Mouse (Mus musculus): ENCODE measurements around the gene Rnf169. TPM values are rescaled to one million over a fixed set of nuclear protein-coding genes. Genes with fewer than 3 reads are reported as not detected.
"Not testable (repeated sequence)": the region's sequence is repeated elsewhere in the genome, so short reads cannot be mapped to it uniquely, and the experiment has no call there.

The Rnf169 gene
- polyA plus RNA-seq, 1 experiment from 2014 or later, result 4.3 TPM

DNA sequence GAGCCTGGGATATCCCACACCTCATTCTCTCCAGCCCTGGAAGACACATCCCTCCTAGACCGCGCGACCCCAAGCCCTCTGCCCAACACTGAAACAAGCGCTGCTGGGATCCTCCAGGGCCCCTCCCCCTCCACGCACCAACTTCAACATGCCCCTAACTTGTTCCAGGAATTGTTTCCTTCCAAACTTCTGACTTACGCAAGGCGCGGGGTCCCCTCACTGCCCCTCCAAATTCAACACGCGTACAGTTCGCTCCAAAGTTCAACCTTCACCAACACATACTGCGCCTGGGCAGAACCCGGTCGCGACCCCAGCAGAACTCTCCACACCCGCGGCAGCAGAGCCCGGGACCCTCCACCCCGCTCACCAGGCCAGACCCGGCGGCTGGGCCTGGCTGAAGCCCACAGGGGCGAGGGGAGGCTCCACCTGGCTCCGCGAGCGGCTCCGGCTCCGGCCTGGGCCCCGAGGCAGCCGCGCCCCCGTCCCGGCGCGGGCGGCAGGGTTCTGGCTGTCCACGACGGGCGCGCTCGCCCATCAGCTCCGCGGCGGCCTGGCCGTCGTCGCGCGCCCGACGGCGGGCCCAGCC is 609 bp downstream of the Rnf169 start:
- Histone ChIP-seq H3K27me3 (replicated peaks) (no peaks in the 10 kb centered on the region), H3K9ac (peak overlapping the region; percentile 94), H3K4me2 (peak overlapping the region; percentile 78), H3K4me1 (replicated peaks) (peaks cover 19% of the 10 kb centered on the region), H3K4me3 (peak overlapping the region; percentile 94), H3K36me3 (no peaks in the 10 kb centered on the region), H3K27ac (ENCODE audit: poor library complexity, severe bottlenecking) (peak overlapping the region; percentile 94), H3K9me3 (replicated peaks) (no peaks in the 10 kb centered on the region; the same call in 1 of the 2 replicates)
- ATAC-seq (ENCODE audit: insufficient number of reproducible peaks, low FRiP score), result peak; percentile 84
- WGBS, result 5% methylated on average over 51 of the region's 51 CpGs

DNA sequence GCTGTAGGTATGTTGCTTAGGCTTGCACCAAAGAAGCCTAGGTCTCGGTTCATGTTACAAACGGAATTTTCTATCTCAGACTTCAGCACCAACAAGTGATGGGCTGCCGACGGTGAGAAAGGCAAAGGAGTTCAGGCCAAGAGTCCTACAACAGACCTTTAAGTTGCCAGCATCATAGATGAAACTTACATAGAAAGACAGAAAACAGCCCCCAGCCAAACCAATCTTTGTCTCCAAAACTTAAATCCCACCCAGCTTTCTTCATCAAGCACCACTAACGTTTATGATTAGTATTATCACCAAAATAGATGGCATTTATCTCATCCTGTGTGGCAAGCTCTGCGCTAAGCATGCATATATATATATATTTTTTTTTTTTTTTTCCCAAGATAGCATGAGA is 1.2 kb downstream of the Rnf169 start:
- H3K4me3 ChIP-seq, result peak overlapping the region; percentile 94
- H3K27ac ChIP-seq (ENCODE audit: poor library complexity, severe bottlenecking), result peak overlapping the region; percentile 94; the same call in 1 of the 2 replicates
- no peaks in the 10 kb centered on the region for H3K36me3 ChIP-seq
- H3K4me2 ChIP-seq, result peak overlapping the region; percentile 78
- peaks cover 24% of the 10 kb centered on the region for H3K4me1 ChIP-seq (replicated peaks)
- 5% methylated on average over 6 of the region's 6 CpGs for WGBS
- peak overlapping the region; percentile 94 for H3K9ac ChIP-seq
- no peaks in the 10 kb centered on the region; the same call in 1 of the 2 replicates for H3K9me3 ChIP-seq (replicated peaks)
- H3K27me3 ChIP-seq (replicated peaks), result no peaks in the 10 kb centered on the region
- ATAC-seq (ENCODE audit: insufficient number of reproducible peaks, low FRiP score), result no peak

DNA sequence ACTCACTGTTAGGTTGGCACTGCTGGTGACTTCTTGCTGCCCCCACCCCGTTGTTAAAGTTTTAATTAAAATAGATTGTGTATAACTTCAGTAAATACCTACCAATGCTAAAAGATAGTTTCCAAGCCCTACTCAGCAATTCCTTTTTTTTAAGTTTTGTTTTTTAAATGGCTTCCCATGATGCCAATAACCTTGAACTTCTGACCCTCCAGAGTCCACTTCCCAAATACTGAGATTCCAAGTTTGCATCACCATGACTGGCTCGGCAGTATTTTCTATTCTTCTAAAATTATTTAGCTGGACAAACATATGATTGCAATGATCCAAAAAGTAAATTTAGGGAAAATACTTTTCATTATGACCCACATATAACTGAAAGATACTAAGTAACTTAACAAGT is 2.2 kb downstream of the Rnf169 start:
- no peaks in the 10 kb centered on the region for H3K27me3 ChIP-seq (replicated peaks)
- no peak overlapping the region for H3K27ac ChIP-seq (ENCODE audit: poor library complexity, severe bottlenecking)
- no peak overlapping the region for H3K4me3 ChIP-seq
- no peaks in the 10 kb centered on the region; the same call in 1 of the 2 replicates for H3K9me3 ChIP-seq (replicated peaks)
- no peak for ATAC-seq (ENCODE audit: insufficient number of reproducible peaks, low FRiP score)
- 87% methylated on average over 2 of the region's 2 CpGs for WGBS
- H3K4me1 ChIP-seq (replicated peaks), result peaks cover 33% of the 10 kb centered on the region
- H3K36me3 ChIP-seq, result no peaks in the 10 kb centered on the region
- H3K4me2 ChIP-seq, result no peak overlapping the region
- no peak overlapping the region for H3K9ac ChIP-seq

DNA sequence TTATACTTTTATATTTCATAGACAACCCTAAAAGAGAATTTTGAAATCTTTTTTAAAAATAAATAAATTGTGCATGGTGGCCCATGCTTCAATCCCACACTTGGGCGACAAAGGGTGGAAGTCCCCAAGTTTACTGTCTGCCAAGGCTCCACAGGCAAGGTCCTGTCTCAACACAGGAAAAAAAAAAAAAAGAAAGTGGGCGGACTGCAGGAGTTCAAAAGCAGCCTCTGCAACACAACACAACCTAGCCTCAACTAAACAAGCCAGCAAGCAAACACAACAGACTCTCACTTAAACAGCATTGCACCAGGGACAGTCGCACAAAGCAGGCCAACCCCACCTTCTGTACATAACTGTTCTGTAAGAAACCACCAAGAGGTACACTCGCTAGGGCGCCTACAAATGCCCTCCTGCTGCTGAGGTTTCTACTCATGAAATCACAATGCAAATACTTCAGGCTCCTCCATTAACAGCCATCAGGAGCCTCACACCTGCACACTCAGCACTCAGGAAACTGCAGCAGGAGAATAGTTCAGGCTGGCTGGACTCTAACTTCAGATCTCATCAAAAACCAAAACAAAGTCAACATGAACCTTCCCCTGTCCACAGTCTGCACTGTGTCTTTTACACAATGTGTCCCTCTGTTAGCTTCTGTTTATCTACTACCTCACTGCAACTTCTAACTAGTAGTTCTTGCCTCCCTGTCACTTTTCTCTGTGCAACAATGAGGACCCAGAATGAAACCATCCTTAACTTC is 4.3 kb downstream of the Rnf169 start:
- H3K27ac ChIP-seq (ENCODE audit: poor library complexity, severe bottlenecking), result no peak overlapping the region
- no peak overlapping the region for H3K4me2 ChIP-seq
- H3K4me3 ChIP-seq, result no peak overlapping the region
- H3K9ac ChIP-seq, result no peak overlapping the region
- ATAC-seq (ENCODE audit: insufficient number of reproducible peaks, low FRiP score), result no peak
- H3K36me3 ChIP-seq, result no peaks in the 10 kb centered on the region
- peaks cover 33% of the 10 kb centered on the region for H3K4me1 ChIP-seq (replicated peaks)
- no peaks in the 10 kb centered on the region for H3K27me3 ChIP-seq (replicated peaks)
- 94% methylated on average over 5 of the region's 5 CpGs for WGBS
- no peaks in the 10 kb centered on the region; the same call in 1 of the 2 replicates for H3K9me3 ChIP-seq (replicated peaks)

DNA sequence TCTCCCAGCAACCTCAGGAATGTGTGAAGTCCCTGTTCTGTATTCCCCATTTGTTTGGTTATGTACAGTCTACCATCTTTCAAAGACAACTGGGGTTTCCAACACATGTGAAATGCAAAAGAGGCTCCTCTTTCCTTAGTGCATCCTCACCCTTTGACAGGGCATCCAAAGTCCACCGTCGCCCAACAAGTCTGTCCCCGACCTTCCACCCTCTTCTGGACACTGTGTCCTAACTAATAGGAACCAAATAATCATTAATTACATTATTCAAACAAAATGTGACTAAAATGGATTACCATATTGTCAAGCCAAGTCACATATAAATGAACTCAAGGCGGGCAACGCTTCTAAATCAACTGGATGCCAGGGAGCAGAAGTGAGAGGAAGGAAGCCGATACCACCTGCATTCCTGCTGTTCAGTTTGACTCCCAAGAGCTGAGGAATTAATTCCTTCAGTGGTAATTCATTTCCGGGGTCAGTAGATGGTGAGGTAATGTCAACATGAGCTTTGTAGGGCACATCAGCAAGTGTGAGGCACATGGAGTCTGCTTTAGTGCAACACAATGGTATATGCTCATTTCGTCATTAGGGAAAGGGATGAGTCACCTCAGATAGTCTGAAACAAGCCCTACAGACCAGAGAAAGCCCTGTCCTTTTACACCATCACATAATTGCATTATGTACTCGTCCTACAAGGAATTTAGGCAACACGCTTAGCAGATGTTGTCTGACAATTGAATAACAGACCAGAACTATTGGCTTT is 5.9 kb downstream of the Rnf169 start:
- 77% methylated on average over 10 of the region's 10 CpGs for WGBS
- Histone ChIP-seq H3K27ac (ENCODE audit: poor library complexity, severe bottlenecking) (no peak overlapping the region), H3K4me2 (no peak overlapping the region), H3K27me3 (replicated peaks) (no peaks in the 10 kb centered on the region), H3K36me3 (no peaks in the 10 kb centered on the region), H3K4me3 (no peak overlapping the region), H3K4me1 (replicated peaks) (peaks cover 32% of the 10 kb centered on the region), H3K9ac (no peak overlapping the region), H3K9me3 (replicated peaks) (no peaks in the 10 kb centered on the region; the same call in 1 of the 2 replicates)
- ATAC-seq (ENCODE audit: insufficient number of reproducible peaks, low FRiP score), result no peak

DNA sequence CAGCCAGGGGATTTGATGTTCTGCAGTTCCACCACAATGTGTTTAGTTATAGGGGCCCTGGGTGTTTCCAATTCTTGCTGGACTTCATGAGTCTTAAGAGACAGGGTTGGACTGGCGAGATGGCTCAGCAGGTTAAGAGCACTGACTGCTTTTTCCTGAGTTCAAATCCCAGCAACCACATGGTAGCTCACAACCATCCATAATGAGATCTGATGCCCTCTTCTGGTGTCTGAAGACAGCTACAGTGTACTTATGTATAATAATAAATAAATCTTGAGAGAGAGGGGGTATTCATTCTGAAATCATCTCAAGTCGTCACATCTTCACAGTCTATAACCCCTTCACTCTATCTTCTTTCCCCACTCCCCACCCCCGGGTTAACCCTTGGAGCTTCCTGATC is 7.3 kb downstream of the Rnf169 start:
- not testable (repeated sequence) for H3K4me2 ChIP-seq; H3K36me3 ChIP-seq; H3K9ac ChIP-seq; ATAC-seq (ENCODE audit: insufficient number of reproducible peaks, low FRiP score); H3K27me3 ChIP-seq (replicated peaks); H3K4me3 ChIP-seq; H3K27ac ChIP-seq (ENCODE audit: poor library complexity, severe bottlenecking); H3K9me3 ChIP-seq (replicated peaks)
- H3K4me1 ChIP-seq (replicated peaks), result peaks cover 27% of the 10 kb centered on the region
- 79% methylated on average over 3 of the region's 3 CpGs for WGBS

DNA sequence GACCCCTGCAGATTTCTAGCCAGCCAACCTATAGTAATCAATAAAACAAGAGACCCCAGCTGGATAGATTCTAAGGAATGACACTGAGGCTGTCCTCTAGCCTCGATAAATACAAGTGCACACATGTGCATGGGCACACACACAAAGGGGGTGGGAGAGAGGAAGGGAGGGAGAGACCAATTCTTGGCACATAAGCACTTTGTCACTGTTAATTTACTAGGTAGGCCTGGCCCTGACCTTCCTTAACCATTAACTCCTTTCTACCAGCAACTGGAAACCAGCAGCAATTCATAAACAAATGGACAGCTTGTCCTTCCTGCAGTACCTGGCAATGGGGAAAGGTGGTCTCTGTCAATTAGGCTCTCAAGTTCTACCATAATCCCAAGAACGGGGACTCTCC is 8.3 kb downstream of the Rnf169 start:
- Histone ChIP-seq H3K27ac (ENCODE audit: poor library complexity, severe bottlenecking) (no peak overlapping the region), H3K4me1 (replicated peaks) (peaks cover 31% of the 10 kb centered on the region), H3K36me3 (no peaks in the 10 kb centered on the region), H3K4me3 (no peak overlapping the region), H3K27me3 (replicated peaks) (no peaks in the 10 kb centered on the region), H3K9me3 (replicated peaks) (no peaks in the 10 kb centered on the region; the same call in 1 of the 2 replicates), H3K9ac (no peak overlapping the region), H3K4me2 (no peak overlapping the region)
- ATAC-seq (ENCODE audit: insufficient number of reproducible peaks, low FRiP score), result no peak
- 91% methylated on average over 2 of the region's 2 CpGs for WGBS

DNA sequence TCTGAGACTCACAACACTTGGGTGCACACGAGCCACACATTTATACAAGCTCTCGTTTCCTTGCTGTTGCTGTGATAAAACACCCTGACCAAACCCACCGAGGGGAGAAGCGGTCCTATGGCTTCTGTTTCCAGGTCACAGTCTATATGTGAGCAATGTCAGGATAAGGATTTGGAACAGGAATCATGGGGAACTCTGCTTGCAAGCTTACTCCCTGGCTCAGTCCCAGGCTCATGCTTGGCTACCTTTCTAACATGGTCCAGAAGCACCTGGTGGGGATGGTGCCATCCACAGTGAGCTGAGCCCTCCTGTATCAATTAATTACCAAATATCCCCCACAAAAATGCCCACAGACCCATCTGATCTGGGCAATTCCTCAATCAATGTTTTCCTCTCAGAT is 11.1 kb downstream of the Rnf169 start:
- Histone ChIP-seq H3K27ac (ENCODE audit: poor library complexity, severe bottlenecking) (no peak overlapping the region), H3K9ac (no peak overlapping the region), H3K27me3 (replicated peaks) (no peaks in the 10 kb centered on the region), H3K4me1 (replicated peaks) (peaks cover 41% of the 10 kb centered on the region), H3K36me3 (no peaks in the 10 kb centered on the region), H3K4me3 (no peak overlapping the region), H3K9me3 (replicated peaks) (no peaks in the 10 kb centered on the region), H3K4me2 (no peak overlapping the region)
- WGBS, result 82% methylated on average over 4 of the region's 4 CpGs
- ATAC-seq (ENCODE audit: insufficient number of reproducible peaks, low FRiP score), result no peak

DNA sequence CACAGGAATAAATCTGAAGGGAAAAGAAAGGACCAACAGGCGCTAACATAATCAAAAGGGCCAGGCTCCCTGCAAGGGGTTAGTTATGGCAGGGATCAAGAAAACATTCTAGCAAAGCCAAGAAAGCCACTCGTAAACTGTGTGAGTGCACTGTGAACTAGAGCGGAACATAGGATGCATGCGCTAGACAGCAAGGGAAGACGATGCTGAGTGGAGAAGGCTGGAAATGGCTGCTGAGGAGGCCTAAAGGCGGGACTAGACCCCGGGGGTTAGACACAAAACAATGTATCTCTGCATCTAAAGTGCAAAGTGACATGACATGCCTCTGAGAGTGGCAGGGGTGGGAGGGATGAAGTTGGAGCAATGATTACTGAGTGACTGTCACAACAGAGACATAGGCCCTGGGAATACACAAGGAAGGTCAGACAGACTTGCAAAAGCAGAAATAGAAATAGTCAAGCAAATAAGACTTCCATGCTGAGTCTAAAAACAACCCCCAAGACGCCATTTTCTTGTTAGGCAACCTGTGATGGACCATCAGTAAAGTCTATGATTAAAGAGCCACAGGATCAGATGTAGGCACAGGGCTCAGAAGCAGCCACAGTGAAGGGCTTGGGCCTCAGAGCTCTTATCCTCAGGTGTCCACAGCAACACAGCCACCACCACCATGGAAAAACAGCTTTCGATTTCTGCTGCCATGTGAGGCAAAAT is 14.1 kb downstream of the Rnf169 start:
- H3K9ac ChIP-seq, result no peak overlapping the region
- no peaks in the 10 kb centered on the region for H3K36me3 ChIP-seq
- 68% methylated on average over 9 of the region's 9 CpGs for WGBS
- H3K27me3 ChIP-seq (replicated peaks), result no peaks in the 10 kb centered on the region
- H3K4me2 ChIP-seq, result no peak overlapping the region
- peaks cover 43% of the 10 kb centered on the region for H3K4me1 ChIP-seq (replicated peaks)
- no peak overlapping the region for H3K27ac ChIP-seq (ENCODE audit: poor library complexity, severe bottlenecking)
- H3K4me3 ChIP-seq, result no peak overlapping the region
- ATAC-seq (ENCODE audit: insufficient number of reproducible peaks, low FRiP score), result no peak
- no peaks in the 10 kb centered on the region for H3K9me3 ChIP-seq (replicated peaks)

DNA sequence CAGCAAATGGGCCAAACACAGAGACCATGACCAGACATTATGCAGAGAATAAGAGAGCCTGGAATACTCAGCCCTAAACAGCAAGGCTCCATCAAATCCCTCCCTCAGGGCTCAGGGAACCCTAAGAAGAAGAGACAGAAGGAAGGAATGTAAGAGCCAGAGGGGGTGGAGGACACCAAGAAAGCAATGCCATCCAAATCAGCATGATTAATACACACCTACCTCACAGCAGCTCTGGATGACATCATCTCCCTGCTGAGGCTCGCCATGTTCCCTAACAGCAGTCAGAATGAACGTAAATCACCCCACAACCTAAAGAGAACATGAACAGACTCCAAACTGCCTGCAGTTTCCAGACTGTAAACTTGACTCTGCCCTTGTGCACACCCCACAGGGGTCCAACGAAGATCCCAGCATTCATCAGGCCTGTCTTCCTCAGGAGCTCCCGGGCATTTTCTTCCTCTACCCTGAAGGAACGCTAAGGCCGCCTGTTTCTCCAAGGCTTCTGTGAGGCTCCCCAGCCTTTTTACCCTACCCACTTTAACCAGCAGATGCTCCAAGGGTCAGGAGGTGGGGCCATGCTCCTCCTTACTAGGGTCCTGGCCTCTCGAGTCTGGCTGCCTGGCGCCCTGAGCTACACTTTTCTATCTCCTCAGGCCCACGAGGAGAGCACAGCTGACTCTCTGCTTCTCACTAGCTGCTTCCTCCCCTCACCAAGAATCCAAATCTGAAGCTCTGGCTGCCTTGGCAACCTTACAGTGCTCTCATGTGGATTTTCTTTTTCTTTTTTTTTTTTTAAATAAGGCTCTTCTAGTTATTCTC is 15.0 kb downstream of the Rnf169 start:
- no peak for ATAC-seq (ENCODE audit: insufficient number of reproducible peaks, low FRiP score)
- Histone ChIP-seq H3K4me3 (no peak overlapping the region), H3K4me1 (replicated peaks) (peaks cover 43% of the 10 kb centered on the region), H3K27me3 (replicated peaks) (no peaks in the 10 kb centered on the region), H3K9ac (peak overlapping the region; percentile 29; the same call in 1 of the 2 replicates), H3K4me2 (peak overlapping the region; percentile 32), H3K36me3 (no peaks in the 10 kb centered on the region), H3K9me3 (replicated peaks) (no peaks in the 10 kb centered on the region), H3K27ac (ENCODE audit: poor library complexity, severe bottlenecking) (peak overlapping the region; percentile 61)
- 34% methylated on average over 9 of the region's 9 CpGs for WGBS
